Mouse (Mus musculus): ENCODE measurements at regions not wholly inside any gene's neighbourhood (a gene's known extent, or its start where the extent isn't known, plus 50 kb on each side); places are given as distances from the start of the nearest gene placed in this dataset.
A peak's percentile ranks its signal among the peaks of the same experiment; 100 is the strongest.
"Not testable (repeated sequence)": the region's sequence is repeated elsewhere in the genome, so short reads cannot be mapped to it uniquely, and the experiment has no call there.

DNA sequence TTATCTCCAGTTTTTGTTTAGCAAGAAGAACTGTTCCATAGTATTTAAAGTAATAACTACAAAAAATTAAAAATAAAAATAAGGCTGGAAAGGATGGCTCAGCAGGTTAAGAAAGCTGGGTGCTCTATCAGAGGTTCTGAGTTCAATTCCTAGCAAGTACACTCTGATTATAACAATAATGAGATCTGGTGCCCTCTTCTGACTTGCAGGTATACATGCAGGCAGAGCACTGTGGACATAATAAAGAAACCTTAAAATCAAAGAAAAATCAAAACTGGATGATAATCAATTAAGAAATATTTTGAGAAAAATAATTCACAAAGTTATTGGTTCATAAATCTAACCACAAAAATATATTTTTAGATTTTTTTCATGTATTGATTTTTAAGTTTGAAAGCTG lies 346.7 kb upstream of the Cdh8 start:
- no peak for DNase-seq (ENCODE audit: extremely low spot score)

- DNase-seq (ENCODE audit: extremely low spot score): no peak
Measured at GRCm38 (mm10) chr8:99736190-99736589, 319.9 kb upstream of the Cdh8 start.

- no peak for DNase-seq (ENCODE audit: extremely low spot score)
Measured at GRCm38 (mm10) chr8:99724626-99725218, 308.5 kb upstream of the Cdh8 start.

DNA sequence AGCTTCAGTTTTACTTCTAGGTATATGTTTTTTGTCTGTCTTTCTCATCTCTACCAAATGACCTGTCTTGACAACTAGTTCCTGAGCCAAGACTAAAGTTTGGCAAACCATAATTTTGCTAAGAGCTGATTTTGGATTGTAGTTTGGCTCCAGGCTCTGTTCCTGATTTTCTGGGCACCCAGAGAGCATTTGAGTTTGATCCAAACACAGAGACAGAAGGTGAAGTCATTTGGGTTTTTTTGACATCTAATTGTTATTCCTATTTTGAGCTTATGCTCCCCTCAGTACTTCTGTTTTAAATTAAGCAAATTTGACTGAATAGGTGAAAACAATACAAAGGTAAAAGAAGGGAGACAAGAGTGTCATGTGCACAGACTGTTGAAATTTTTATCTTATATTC lies 302.7 kb upstream of the Cdh8 start:
- no peak for DNase-seq (ENCODE audit: extremely low spot score)

DNA sequence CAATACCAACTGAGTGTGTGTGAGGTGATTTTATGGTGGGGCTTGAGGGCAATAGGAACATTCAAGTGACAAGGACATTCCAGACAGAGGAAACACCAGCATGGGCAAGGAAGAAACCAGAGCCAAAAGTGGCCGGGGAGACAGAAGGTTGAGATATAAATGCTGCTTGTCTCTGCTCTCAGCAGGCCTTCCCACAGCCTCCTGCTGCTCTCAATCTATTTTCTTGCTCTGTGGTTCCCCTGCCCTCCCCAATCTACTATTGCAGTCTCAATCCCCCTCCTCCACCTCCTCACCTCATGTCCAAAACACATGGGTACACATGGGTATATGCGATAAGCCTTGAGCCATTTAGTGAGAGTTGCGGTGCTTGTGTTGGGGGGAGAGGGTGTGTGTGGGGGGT lies 265.4 kb upstream of the Cdh8 start:
- no peak for DNase-seq (ENCODE audit: extremely low spot score)

GRCm38 (mm10) chr8:99679253-99679899 lies 263.1 kb upstream of the Cdh8 start:
- not testable (repeated sequence) for DNase-seq (ENCODE audit: extremely low spot score)

DNA sequence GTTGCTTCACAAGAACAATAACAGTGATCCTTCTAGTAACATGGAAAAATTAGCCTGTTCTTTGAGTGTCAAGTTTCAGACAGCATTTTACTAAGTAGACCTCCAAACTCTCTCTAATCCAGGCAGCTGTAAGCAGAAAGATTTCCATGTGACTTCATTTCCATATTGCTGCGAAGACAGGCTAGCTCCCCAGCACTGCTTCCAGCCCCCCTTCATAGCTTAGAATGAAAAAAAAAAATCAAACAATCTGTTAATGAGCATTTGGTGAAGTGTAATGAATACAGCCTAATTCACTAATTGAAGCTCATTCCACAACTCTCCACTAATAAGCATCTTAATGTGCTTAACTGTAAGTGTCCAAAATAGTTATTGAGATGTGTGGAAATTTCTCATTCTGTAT lies 251.4 kb upstream of the Cdh8 start:
- not testable (repeated sequence) for DNase-seq (ENCODE audit: extremely low spot score)

DNA sequence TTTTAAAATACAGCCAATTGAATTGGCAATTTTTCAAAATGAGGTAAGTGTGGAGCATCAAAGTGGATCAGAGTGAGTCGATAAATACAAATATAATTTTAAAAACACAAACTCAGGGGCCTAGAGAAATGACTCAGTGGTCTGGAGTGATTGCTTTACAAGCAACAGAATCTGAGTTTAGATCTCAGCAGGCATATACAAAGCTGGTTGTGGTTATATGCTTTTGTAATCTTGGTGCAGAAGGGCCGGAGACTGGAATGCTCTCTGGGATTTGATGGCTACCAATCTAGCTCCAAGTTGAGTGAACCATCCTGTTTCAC lies 235.0 kb upstream of the Cdh8 start:
- no peak for DNase-seq (ENCODE audit: extremely low spot score)

- DNase-seq (ENCODE audit: extremely low spot score): no peak
Measured at GRCm38 (mm10) chr8:99650587-99651301, 234.5 kb upstream of the Cdh8 start.

- peak; percentile 4 for DNase-seq (ENCODE audit: extremely low spot score)
Measured at GRCm38 (mm10) chr8:99640543-99640942, 224.3 kb upstream of the Cdh8 start.

GRCm38 (mm10) chr8:99630958-99631357 lies 214.7 kb upstream of the Cdh8 start:
- not testable (repeated sequence) for DNase-seq (ENCODE audit: extremely low spot score)

DNA sequence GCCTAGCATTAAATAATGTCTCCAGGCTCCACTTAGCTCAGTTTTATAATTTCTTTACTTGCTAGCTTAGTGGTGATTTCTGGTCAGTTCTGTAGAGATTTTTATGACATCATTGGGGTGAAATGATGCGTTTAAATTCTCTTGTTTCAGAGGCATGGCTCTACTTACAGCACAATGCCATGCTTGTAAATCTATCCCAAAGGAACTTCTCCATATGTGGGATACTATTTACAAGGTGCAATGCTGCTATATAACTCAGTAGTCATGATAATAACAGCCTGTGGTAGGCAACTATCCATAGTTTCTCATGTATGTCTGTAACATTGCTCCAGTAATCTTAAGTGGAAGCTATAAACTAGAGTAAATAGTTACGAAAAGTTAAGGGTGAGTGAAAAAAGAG lies 205.4 kb upstream of the Cdh8 start:
- DNase-seq (ENCODE audit: extremely low spot score): no peak

DNA sequence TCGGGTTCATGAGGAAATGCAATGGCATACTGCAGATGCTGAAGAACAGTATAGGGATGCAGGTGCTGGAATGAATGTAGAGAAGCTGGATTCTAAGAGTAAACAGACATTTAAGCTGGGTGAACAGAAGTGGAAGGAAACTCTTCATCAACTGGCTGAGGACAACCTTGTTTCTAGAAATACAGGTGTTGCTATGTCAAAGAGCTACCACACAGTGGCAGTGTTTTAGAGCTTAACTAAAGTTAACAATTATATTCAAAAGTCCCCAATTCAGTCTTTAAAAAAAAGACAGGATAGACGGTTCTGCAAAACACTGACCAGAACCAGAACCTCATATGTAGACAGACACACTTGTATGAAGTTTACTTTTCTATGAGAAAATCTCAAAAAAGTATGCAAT lies 188.1 kb upstream of the Cdh8 start:
- not testable (repeated sequence) for DNase-seq (ENCODE audit: extremely low spot score)

GRCm38 (mm10) chr8:99591308-99592004 lies 175.2 kb upstream of the Cdh8 start:
- no peak for DNase-seq (ENCODE audit: extremely low spot score)

- DNase-seq (ENCODE audit: extremely low spot score): no peak
Measured at GRCm38 (mm10) chr8:99544102-99544501, 127.8 kb upstream of the Cdh8 start.

GRCm38 (mm10) chr8:99532686-99533415 lies 116.6 kb upstream of the Cdh8 start:
- DNase-seq (ENCODE audit: extremely low spot score): no peak

- no peak for DNase-seq (ENCODE audit: extremely low spot score)
Measured at GRCm38 (mm10) chr8:99502055-99502454, 85.8 kb upstream of the Cdh8 start.

Data from embryo, embryonic 9.5 days (tissue).